Mouse (Mus musculus) testis, adult 2 months (tissue): ENCODE measurements around the gene Prr12.

Experiments used
- CTCF ChIP-seq: fragments of 200-500 bp; IDR thresholded peaks from 2 replicates; pipeline ENCODE4 v1.5.1; 2012; ENCODE audit warnings: low read depth, mild to moderate bottlenecking, inconsistent platforms, low read length, moderate library complexity; ENCODE audit not compliant: control insufficient read depth, insufficient read depth, insufficient replicate concordance
- POLR2A ChIP-seq: fragments of 200-500 bp; IDR thresholded peaks from 2 replicates; pipeline ENCODE4 v1.6.1; 2012; ENCODE audit warnings: low read depth, mild to moderate bottlenecking, inconsistent platforms, low read length, moderate library complexity; ENCODE audit not compliant: control insufficient read depth

- TF ChIP-seq POLR2A (no peak), CTCF (no peak)
Observed at GRCm38 (mm10) chr7:45052862-45053116, at the start of gene Prr12.
